Mouse (Mus musculus) inflammation-experienced regulatory T-cells, adult 6 months (primary cell): ENCODE data around the gene 1700029I15Rik. TPM values are rescaled to one million over a fixed set of nuclear protein-coding genes. Genes with fewer than 3 reads are reported as not detected.

ENCODE experiments used
- ATAC-seq: one replicate; pipeline ENCODE4 v1.8.0; 2017
- polyA plus RNA-seq, 3 experiments: library from polyadenylated mRNA; unstranded; fragments of 100-300 nt; shearing (Covaris generic); gene quantifications; one replicate each; pipeline ENCODE4 v1.2.1; 2017

Gene 1700029I15Rik
- 1 to 10 TPM; 3.2 to 3.7 (median 3.7) TPM for polyA plus RNA-seq

- no peak for ATAC-seq
These were observed at the start of gene 1700029I15Rik for GRCm38 (mm10) chr2:92381901-92382588. Gene 1700029I15Rik (plus strand): TSS chr2:92382538.

- no peak for ATAC-seq
These were observed 39.9 kb upstream of the 1700029I15Rik start for GRCm38 (mm10) chr2:92342418-92342817.

- no peak for ATAC-seq
These were observed 35.1 kb upstream of the 1700029I15Rik start for GRCm38 (mm10) chr2:92347191-92347590.

- no peak for ATAC-seq
These were observed 32.5 kb upstream of the 1700029I15Rik start for GRCm38 (mm10) chr2:92349589-92350425.

- no peak for ATAC-seq
These were observed 31.7 kb upstream of the 1700029I15Rik start for GRCm38 (mm10) chr2:92350686-92351085.

- no peak for ATAC-seq
These were observed 28.9 kb upstream of the 1700029I15Rik start for GRCm38 (mm10) chr2:92353402-92353801.

GRCm38 (mm10) chr2:92354224-92354623 lies 28.1 kb upstream of the 1700029I15Rik start:
- no peak for ATAC-seq

GRCm38 (mm10) chr2:92359301-92359700 lies 23.0 kb upstream of the 1700029I15Rik start:
- no peak for ATAC-seq

GRCm38 (mm10) chr2:92360186-92360823 lies 22.0 kb upstream of the 1700029I15Rik start:
- no peak for ATAC-seq

- ATAC-seq, result no peak
These were observed 21.4 kb upstream of the 1700029I15Rik start for GRCm38 (mm10) chr2:92360893-92361292.

GRCm38 (mm10) chr2:92361795-92362194 lies 20.5 kb upstream of the 1700029I15Rik start:
- no peak for ATAC-seq

- ATAC-seq, result no peak
These were observed 19.6 kb upstream of the 1700029I15Rik start for GRCm38 (mm10) chr2:92362571-92363228.

GRCm38 (mm10) chr2:92364086-92364485 lies 18.3 kb upstream of the 1700029I15Rik start:
- no peak for ATAC-seq

GRCm38 (mm10) chr2:92365568-92365967 lies 16.8 kb upstream of the 1700029I15Rik start:
- ATAC-seq, result no peak

- ATAC-seq, result no peak
These were observed 14.8 kb upstream of the 1700029I15Rik start for GRCm38 (mm10) chr2:92367383-92368029.

GRCm38 (mm10) chr2:92370375-92370774 lies 12.0 kb upstream of the 1700029I15Rik start:
- ATAC-seq, result no peak

GRCm38 (mm10) chr2:92370821-92371805 lies 11.2 kb upstream of the 1700029I15Rik start:
- ATAC-seq, result no peak

- no peak for ATAC-seq
These were observed 10.2 kb upstream of the 1700029I15Rik start for GRCm38 (mm10) chr2:92371971-92372690.

GRCm38 (mm10) chr2:92372767-92373436 lies 9.4 kb upstream of the 1700029I15Rik start:
- no peak for ATAC-seq

- no peak for ATAC-seq
These were observed 8.9 kb upstream of the 1700029I15Rik start for GRCm38 (mm10) chr2:92373437-92373813.
